Mouse (Mus musculus): ENCODE data around the gene Thsd4.

- no peak for TF ChIP-seq CTCF (IDR thresholded peaks at IDR 0.05; ENCODE audit: control insufficient read depth, insufficient read depth, insufficient read length)
- TF ChIP-seq MAX (IDR thresholded peaks at IDR 0.05): no peak
- no peak for TF ChIP-seq MYOG (IDR thresholded peaks at IDR 0.05; ENCODE audit: control insufficient read depth, extremely low read depth, insufficient read length)
Observed at GRCm38 (mm10) chr9:60306241-60306640, 215.6 kb downstream of the Thsd4 start.
